Mouse (Mus musculus): ENCODE measurements around the gene Mtif2. TPM values are rescaled to one million over a fixed set of nuclear protein-coding genes. Genes with fewer than 3 reads are reported as not detected.

Mtif2 gene
- 12.4 and 18.8 TPM in 2 replicates for polyA plus RNA-seq (2021; fragmentation: Nextera tagmentation)
- long read RNA-seq, experiment 1, transcript Mtif2-202 (14 exons, 2,741 nt): major isoform, 37 of 97 reads
- long read RNA-seq, experiment 1, partial matches to known transcripts: 21 of 97 reads
- long read RNA-seq, experiment 1, other reads (novel, unspliced or antisense): 33 of 97 reads
- long read RNA-seq, experiment 2, partial matches to known transcripts: 21 of 31 reads
- long read RNA-seq, experiment 2, other reads (novel, unspliced or antisense): 6 of 31 reads

DNA sequence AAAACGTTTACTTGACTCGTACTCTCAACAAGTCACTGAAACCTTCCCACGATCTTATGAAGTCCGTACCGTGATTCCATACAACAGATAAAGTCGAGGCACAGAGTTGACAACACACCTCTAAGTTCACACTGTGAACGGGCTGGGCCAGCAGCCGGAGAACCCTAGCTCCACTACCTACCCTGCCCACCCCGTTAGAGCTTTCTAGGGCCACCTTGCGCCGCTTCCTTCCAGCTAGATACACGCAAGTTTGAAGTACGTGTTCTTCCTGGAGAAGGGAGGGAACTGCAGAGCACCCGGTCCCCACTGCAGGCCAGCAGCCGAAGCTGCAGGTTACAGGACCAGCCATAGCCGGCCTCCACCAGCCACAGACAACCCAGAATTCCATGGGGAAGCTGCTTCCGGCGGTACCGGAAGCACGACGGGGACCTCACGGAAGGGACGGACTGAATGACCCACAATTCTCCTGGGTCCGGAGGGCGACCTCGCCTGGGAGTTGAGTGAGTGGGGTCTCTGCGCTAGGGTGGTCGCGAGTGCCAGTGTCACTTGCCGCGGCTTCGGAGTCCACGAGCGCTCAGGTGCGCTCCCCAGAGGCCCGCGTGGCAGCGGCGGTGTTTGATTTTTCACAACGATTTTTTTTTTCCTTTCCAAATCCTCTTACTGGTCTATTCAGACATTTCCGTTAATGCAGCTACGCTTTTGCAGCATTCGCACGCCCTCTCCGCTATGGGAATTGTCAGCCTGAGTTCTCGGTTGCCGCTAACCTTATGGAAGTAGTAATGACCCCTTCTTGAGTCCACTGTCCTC is at the start of gene Mtif2:
Gene Mtif2 (plus strand): TSS at position 421 of the 807 bp plus-strand sequence.

DNA sequence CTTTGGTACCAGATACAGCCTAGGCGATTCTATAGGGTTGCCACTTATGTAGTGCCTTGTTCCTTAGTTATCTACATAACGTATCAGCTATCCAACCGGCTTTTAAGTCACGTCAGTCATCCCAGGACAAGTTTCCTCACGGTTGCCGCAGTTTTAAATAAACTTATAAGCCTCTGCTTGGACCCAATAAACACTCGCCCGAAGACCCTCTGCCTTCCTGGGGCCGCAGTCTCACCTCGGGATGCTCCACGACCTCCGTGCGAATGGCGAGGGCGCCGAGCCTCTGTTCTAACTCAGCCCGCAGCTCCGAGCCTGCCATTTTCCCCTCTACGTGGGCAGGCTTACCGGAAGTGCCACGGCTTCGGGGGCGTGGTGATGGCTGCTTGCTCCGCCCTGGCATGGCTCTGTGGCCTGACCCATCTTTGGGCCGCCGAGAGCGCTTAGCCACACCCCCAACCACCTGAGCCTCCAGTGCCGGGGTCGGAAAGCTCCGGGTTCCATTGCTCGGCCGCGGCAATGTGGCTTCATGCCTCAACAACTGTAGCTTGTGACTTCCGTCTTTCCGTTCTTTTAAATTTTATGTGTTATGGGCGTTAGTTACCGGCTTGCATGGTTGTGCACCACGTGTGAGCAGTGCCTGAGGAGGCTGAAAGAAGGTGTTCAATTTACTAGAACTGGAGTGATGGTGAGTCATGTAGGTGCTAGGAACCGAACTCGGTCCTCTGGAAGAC is 11.4 kb upstream of the Mtif2 start, which contains the start of gene Prorsd1:
Gene Prorsd1 (minus strand): TSS at position 352 of the 731 bp plus-strand sequence.

DNA sequence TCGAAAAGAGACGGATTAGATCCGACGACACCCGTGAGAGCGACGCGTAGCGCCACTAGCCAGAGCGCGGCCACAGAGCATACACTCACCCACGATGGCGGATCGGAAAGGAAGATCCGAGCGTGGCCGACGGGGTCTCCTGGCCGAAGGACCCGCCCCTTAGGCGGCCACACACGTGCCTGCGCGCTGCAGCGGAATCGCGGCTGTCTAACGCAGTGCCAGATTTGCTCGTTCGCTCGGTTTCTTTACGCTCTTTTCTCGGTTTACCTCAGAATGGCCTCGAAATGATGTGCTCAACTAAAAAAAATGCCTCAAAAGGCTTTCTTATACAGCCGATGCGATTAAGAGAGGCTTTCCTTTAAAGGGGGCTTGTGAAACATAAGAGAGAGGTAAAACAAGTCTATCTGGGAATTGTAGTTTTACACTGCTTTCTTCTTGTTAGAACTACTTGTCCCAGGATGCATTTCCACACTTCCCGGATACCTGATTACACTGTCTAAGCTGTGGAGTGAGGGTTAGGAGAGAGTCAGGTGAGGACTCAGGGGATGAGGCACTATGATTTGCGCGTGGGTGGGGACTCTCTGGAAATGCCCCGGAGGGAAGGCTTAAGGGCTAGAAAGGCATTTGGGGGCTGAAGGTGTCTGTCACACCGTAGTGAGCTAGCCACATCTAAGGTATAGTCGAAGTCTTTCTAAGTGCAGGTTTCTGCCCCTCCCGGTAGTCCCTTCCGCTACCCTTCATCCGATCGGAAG is 21.7 kb downstream of the Mtif2 start, which contains the start of the genes Clhc1 and Rps27a:
Gene Clhc1 (plus strand): TSS at position 199 of the 752 bp plus-strand sequence.
Gene Rps27a (minus strand): TSS at position 358 of the 752 bp plus-strand sequence.

Other genes starting within 250 kb of the Mtif2 start
- gene Ccdc88a, start 152.8 kb upstream of the Mtif2 start, polyA plus RNA-seq (2021; fragmentation: Nextera tagmentation): 13.7 and 14.6 TPM in 2 replicates
- 7.2 and 8.6 TPM in 2 replicates for gene Prorsd1, start 11.4 kb upstream of the Mtif2 start, polyA plus RNA-seq (2021; fragmentation: Nextera tagmentation)
- 0.12 TPM in 1 of 2 replicates, not detected in the other for gene Clhc1, start 21.5 kb downstream of the Mtif2 start, polyA plus RNA-seq (2021; fragmentation: Nextera tagmentation)
- gene Rps27a, start 21.7 kb downstream of the Mtif2 start, polyA plus RNA-seq (2021; fragmentation: Nextera tagmentation): 1,648 and 1,673 TPM in 2 replicates
- 93.4 and 133 TPM in 2 replicates for gene Rtn4, start 166.5 kb downstream of the Mtif2 start, polyA plus RNA-seq (2021; fragmentation: Nextera tagmentation)

All from left cerebral cortex, adult 6 months (tissue).